Mouse (Mus musculus) CH12.LX (cell line): ENCODE data around the gene Mapk11.

Source experiments
- CTCF ChIP-seq, 2 experiments: IDR thresholded peaks in 1 of 2; conservative IDR thresholded peaks in 1 of 2; 2 replicates each; pipeline ENCODE4 v1.5.1; 2011 to 2012; ENCODE audit warnings: low read depth in 2 of 2, low read length in 2 of 2, improper control_type of control experiment in 1 of 2, inconsistent platforms in 1 of 2, mild to moderate bottlenecking in 1 of 2, moderate library complexity in 1 of 2
- E2F4 ChIP-seq: IDR thresholded peaks from 2 replicates; pipeline ENCODE4 v1.6.1; 2011; ENCODE audit warnings: low read depth, low read length, improper control_type of control experiment; ENCODE audit not compliant: insufficient replicate concordance
- ETS1 ChIP-seq: conservative IDR thresholded peaks from 2 replicates; pipeline ENCODE4 v1.6.1; 2012; ENCODE audit warnings: low read depth, mild to moderate bottlenecking, inconsistent platforms, low read length, improper control_type of control experiment, moderate library complexity
- KAT2A ChIP-seq: IDR thresholded peaks from 2 replicates; pipeline ENCODE4 v1.6.1; 2012; ENCODE audit warnings: low read length, improper control_type of control experiment, inconsistent platforms; ENCODE audit not compliant: insufficient replicate concordance
- MAFK ChIP-seq: IDR thresholded peaks from 2 replicates; pipeline ENCODE4 v1.6.1; 2011; ENCODE audit warnings: low read length, improper control_type of control experiment; ENCODE audit not compliant: insufficient replicate concordance
- MAX ChIP-seq: IDR thresholded peaks from 2 replicates; pipeline ENCODE4 v1.6.1; 2011; ENCODE audit warnings: low read length, improper control_type of control experiment
- NRF1 ChIP-seq: IDR thresholded peaks from 2 replicates; pipeline ENCODE4 v1.6.1; 2014; ENCODE audit warnings: low read depth, mild to moderate bottlenecking, inconsistent platforms, low read length, improper control_type of control experiment, moderate library complexity
- POLR2A ChIP-seq: IDR thresholded peaks from 2 replicates; pipeline ENCODE4 v1.6.1; 2011; ENCODE audit warnings: low read depth, mild to moderate bottlenecking, improper control_type of control experiment, low read length

DNA sequence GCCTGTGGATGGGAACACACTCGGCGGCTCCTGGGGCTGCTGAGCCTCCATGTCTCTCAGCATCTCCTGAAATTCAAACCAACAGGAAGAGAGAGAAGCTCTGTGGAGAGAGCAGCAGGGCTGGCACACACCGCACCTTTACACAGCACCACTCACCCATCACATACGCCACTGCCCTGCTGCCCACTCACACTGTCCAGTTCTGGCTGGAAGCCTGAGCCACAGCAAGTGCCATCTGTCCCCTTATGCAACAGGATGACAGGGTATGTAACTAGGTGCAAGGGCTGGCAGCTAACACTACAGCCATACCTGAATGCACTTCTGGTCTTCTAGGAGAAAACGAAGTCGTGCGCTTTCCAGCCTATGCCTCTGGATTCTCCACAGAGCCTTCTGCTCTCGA is 45.0 kb downstream of the Mapk11 start:
- TF ChIP-seq POLR2A (no peak), NRF1 (no peak), MAX (no peak), CTCF (conservative IDR thresholded peaks at IDR 0.05 in 1 of 2, IDR thresholded peaks at IDR 0.05 in 1 of 2; ENCODE audit: low read depth in 2 of 2, low read length in 2 of 2) (no peak), MAFK (no peak), E2F4 (no peak), KAT2A (no peak), ETS1 (no peak)
